10 mouse cellular contexts compared by ENCODE assay signal in genomic region chr13:98502813-98503341, GRCm38 (mm10). TPM values are rescaled to one million over a fixed set of nuclear protein-coding genes. Genes with fewer than 3 reads are reported as not detected.
DNase-seq lines count a peak whose midpoint lies in the region; ATAC-seq and TF ChIP-seq lines count a peak whose summit lies in the region.
"Had no signal": no experiment of that assay in that cellular context is flagged by ENCODE, and none has a peak within 500 bp of the region (broad histone marks: within the 10 kb centered on the region; RNA-seq: fewer than 3 reads in every experiment).

No protein-coding gene starts in this region.

- no peaks in the 10 kb centered on the region for H3K36me3 ChIP-seq in kidney, adult 2 months (ENCODE audit: control insufficient read depth, insufficient read depth, low read length)
- no peaks in the 10 kb centered on the region for H3K36me3 ChIP-seq in embryonic facial prominence, embryonic 12.5 days
- H3K36me3 ChIP-seq in intestine, embryonic 16.5 days (ENCODE audit: control insufficient read depth, insufficient read depth, low read length) = no peaks in the 10 kb centered on the region
- H3K36me3 ChIP-seq in neural tube, embryonic 12.5 days = no peaks in the 10 kb centered on the region

- 9% methylated on average over 27 of the region's 27 CpGs for WGBS in kidney, adult 2 months
- WGBS in embryonic facial prominence, embryonic 12.5 days = under 1% methylated on average over 27 of the region's 27 CpGs
- 2% methylated on average over 27 of the region's 27 CpGs for WGBS in intestine, embryonic 16.5 days
- WGBS in neural tube, embryonic 12.5 days = under 1% methylated on average over 27 of the region's 27 CpGs

- peak overlapping the region; percentile 56 for H3K9ac ChIP-seq in embryonic facial prominence, embryonic 12.5 days
- no peak overlapping the region for H3K9ac ChIP-seq in intestine, embryonic 16.5 days (ENCODE audit: low read depth, low read length)
- H3K9ac ChIP-seq in neural tube, embryonic 12.5 days = no peak overlapping the region
- H3K9ac ChIP-seq: liver, embryonic 14.5 days had no signal

- no peak for TF ChIP-seq CTCF in kidney, adult 2 months (conservative IDR thresholded peaks at IDR 0.05; ENCODE audit: insufficient read depth, insufficient read length, low read depth, low read length)

- H3K4me3 ChIP-seq in kidney, adult 2 months (ENCODE audit: insufficient read depth, low read depth, low read length) = no peak overlapping the region; the same call in 1 of the 2 replicates
- H3K4me3 ChIP-seq in embryonic facial prominence, embryonic 12.5 days = peak overlapping the region; percentile 30
- H3K4me3 ChIP-seq in intestine, embryonic 16.5 days (ENCODE audit: low read length) = peak overlapping the region; percentile 23
- peak overlapping the region; percentile 15; the same call in 1 of the 2 replicates for H3K4me3 ChIP-seq in neural tube, embryonic 12.5 days

- peaks cover 17% of the 10 kb centered on the region for H3K27me3 ChIP-seq in kidney, adult 2 months (replicated peaks; ENCODE audit: control insufficient read depth, insufficient read depth, low read length)
- H3K27me3 ChIP-seq in embryonic facial prominence, embryonic 12.5 days = peaks cover 56% of the 10 kb centered on the region
- H3K27me3 ChIP-seq in intestine, embryonic 16.5 days (replicated peaks; ENCODE audit: control insufficient read depth, insufficient read depth, low read length) = peaks cover 66% of the 10 kb centered on the region
- peaks cover 91% of the 10 kb centered on the region for H3K27me3 ChIP-seq in neural tube, embryonic 12.5 days (replicated peaks)

- TF ChIP-seq POLR2A in kidney, adult 2 months (IDR thresholded peaks at IDR 0.05; ENCODE audit: low read depth, low read length) = no peak

- peak overlapping the region; percentile 83 for H3K4me2 ChIP-seq in embryonic facial prominence, embryonic 12.5 days (replicated peaks)
- H3K4me2 ChIP-seq in intestine, embryonic 16.5 days (ENCODE audit: low read depth, low read length) = peak overlapping the region; percentile 53
- H3K4me2 ChIP-seq in neural tube, embryonic 12.5 days (replicated peaks) = peak overlapping the region; percentile 80

- H3K4me1 ChIP-seq in kidney, adult 2 months (ENCODE audit: control insufficient read depth, insufficient read depth, low read length) = peaks cover 3% of the 10 kb centered on the region; the same call in 1 of the 2 replicates
- H3K4me1 ChIP-seq in embryonic facial prominence, embryonic 12.5 days = peaks cover 37% of the 10 kb centered on the region
- peaks cover 20% of the 10 kb centered on the region for H3K4me1 ChIP-seq in intestine, embryonic 16.5 days (ENCODE audit: control insufficient read depth, insufficient read depth, low read length)
- H3K4me1 ChIP-seq in neural tube, embryonic 12.5 days = peaks cover 24% of the 10 kb centered on the region

- DNase-seq in kidney, adult 2 months = peak; percentile 7
- DNase-seq in kidney, adult 11 months = no peak
- no peak for DNase-seq in gastrocnemius, adult 8-10 months (ENCODE audit: low spot score in 2 of 2)
- DNase-seq in adrenal gland, postnatal 10 days = no peak
- no peak for DNase-seq in spleen, postnatal 10 days (ENCODE audit: low spot score in 2 of 2)

- no peak overlapping the region for H3K27ac ChIP-seq in kidney, adult 2 months (ENCODE audit: insufficient read depth, low read depth, low read length)
- peak overlapping the region; percentile 85 for H3K27ac ChIP-seq in embryonic facial prominence, embryonic 12.5 days
- no peak overlapping the region for H3K27ac ChIP-seq in intestine, embryonic 16.5 days (ENCODE audit: low read length)
- H3K27ac ChIP-seq in neural tube, embryonic 12.5 days = no peak overlapping the region
- H3K27ac ChIP-seq: liver, embryonic 14.5 days had no signal

- no peak for ATAC-seq in embryonic facial prominence, embryonic 12.5 days (ENCODE audit: insufficient number of reproducible peaks, insufficient read depth, low FRiP score, low TSS enrichment)
- no peak for ATAC-seq in intestine, embryonic 16.5 days
- no peak for ATAC-seq in neural tube, embryonic 12.5 days (ENCODE audit: low FRiP score, low read depth)

- H3K9me3 ChIP-seq in embryonic facial prominence, embryonic 12.5 days = no peaks in the 10 kb centered on the region
- H3K9me3 ChIP-seq in intestine, embryonic 16.5 days (ENCODE audit: control insufficient read depth, low read length) = no peaks in the 10 kb centered on the region
- no peaks in the 10 kb centered on the region for H3K9me3 ChIP-seq in neural tube, embryonic 12.5 days

RNA-seq across cellular contexts. Expression of gene Gm10320, which starts 11.1 kb away (rescaled TPM):
- 1.1 and 2.0 TPM in 2 replicates for polyA plus RNA-seq in kidney, adult 2 months (2012; rRNA removed)
- 0.76 and 1.2 TPM in 2 replicates for polyA plus RNA-seq in embryonic facial prominence, embryonic 12.5 days (2016; fragmentation: Nextera tagmentation; extraction: Ambion mirVana)
- 1.3 and 2.5 TPM in 2 replicates for polyA plus RNA-seq in intestine, embryonic 16.5 days (2015; fragmentation: Nextera tagmentation; extraction: Ambion mirVana)
- polyA plus RNA-seq in neural tube, embryonic 12.5 days (2016; fragmentation: Nextera tagmentation; extraction: Ambion mirVana) = 0.65 and 1.0 TPM in 2 replicates
- not detected for total RNA-seq in gastrocnemius, adult 8-10 months (2022)
- total RNA-seq in adrenal gland, postnatal 10 days (2021) = under 1 TPM in 1 of 2 experiments, not detected in 1; 0.75 TPM
- polyA plus RNA-seq: testis, adult 2 months had no signal
